Mouse (Mus musculus): ENCODE data around the gene Rhbdl3. TPM values are rescaled to one million over a fixed set of nuclear protein-coding genes. Genes with fewer than 3 reads are reported as not detected.
"Not testable (repeated sequence)": the region's sequence is repeated elsewhere in the genome, so short reads cannot be mapped to it uniquely, and the experiment has no call there.

Rhbdl3 gene
- polyA plus RNA-seq, 1 experiment from 2014 or later: 2.0 TPM

DNA sequence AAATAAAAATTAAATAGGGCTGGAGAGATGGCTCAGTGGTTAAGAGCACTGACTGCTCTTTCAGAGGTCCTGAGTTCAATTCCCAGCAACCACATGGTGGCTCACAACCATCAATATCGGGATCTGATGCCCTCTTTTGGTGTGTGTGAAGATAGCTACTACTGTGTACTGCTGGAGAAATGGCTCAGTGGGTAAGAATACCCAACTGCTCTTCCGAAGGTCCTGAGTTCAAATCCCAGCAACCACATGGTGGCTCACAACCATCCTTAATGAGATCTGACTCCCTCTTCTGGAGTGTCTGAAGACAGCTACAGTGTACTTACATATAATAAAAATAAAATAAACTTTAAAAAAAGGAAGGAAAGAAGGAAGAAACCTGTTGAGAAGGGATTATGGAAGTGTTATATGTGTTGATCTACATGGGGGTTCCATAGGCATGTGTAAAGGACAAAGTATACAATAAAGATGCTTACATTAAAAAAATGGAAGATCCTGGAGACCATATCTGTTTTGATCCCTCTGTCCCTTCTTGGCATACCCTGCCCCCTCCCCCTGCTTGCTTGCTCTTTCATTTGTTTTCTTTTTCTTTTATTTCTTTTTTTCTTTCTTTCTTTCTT is 77.8 kb downstream of the Rhbdl3 start:
- not testable (repeated sequence) for H3K9me3 ChIP-seq (ENCODE audit: control insufficient read depth, low read length); H3K36me3 ChIP-seq (ENCODE audit: control insufficient read depth, insufficient read depth, low read length); ATAC-seq; H3K4me1 ChIP-seq (ENCODE audit: control insufficient read depth, insufficient read depth, low read length); H3K27me3 ChIP-seq (replicated peaks; ENCODE audit: control insufficient read depth, insufficient read depth, low read length); H3K27ac ChIP-seq (ENCODE audit: low read length)
- peak overlapping the region; percentile 96 for H3K9ac ChIP-seq (ENCODE audit: low read depth, low read length)
- 66% methylated on average over 2 of the region's 2 CpGs for WGBS
- peak overlapping the region; percentile 85 for H3K4me3 ChIP-seq (ENCODE audit: low read length)
- peak overlapping the region; percentile 72 for H3K4me2 ChIP-seq (ENCODE audit: low read depth, low read length)

- not testable (repeated sequence) for H3K4me3 ChIP-seq (ENCODE audit: low read length); H3K4me1 ChIP-seq (ENCODE audit: control insufficient read depth, insufficient read depth, low read length); H3K36me3 ChIP-seq (ENCODE audit: control insufficient read depth, insufficient read depth, low read length); H3K27me3 ChIP-seq (replicated peaks; ENCODE audit: control insufficient read depth, insufficient read depth, low read length); ATAC-seq; H3K27ac ChIP-seq (ENCODE audit: low read length); H3K4me2 ChIP-seq (ENCODE audit: low read depth, low read length); H3K9ac ChIP-seq (ENCODE audit: low read depth, low read length); H3K9me3 ChIP-seq (ENCODE audit: control insufficient read depth, low read length)
- 95% methylated on average over 7 of the region's 7 CpGs for WGBS
These were observed 78.5 kb downstream of the Rhbdl3 start for GRCm38 (mm10) chr11:80379184-80379583.

- 3% methylated on average over 12 of the region's 12 CpGs for WGBS
- Histone ChIP-seq H3K36me3 (ENCODE audit: control insufficient read depth, insufficient read depth, low read length) (0 out of 2 replicates have a peak, but pooled peaks cover 2% of the 10 kb centered on the region), H3K27me3 (replicated peaks; ENCODE audit: control insufficient read depth, insufficient read depth, low read length) (no peaks in the 10 kb centered on the region), H3K4me1 (ENCODE audit: control insufficient read depth, insufficient read depth, low read length) (peaks cover 20% of the 10 kb centered on the region), H3K9ac (ENCODE audit: low read depth, low read length) (peak overlapping the region; percentile 74), H3K4me2 (ENCODE audit: low read depth, low read length) (peak overlapping the region; percentile 58), H3K27ac (ENCODE audit: low read length) (peak overlapping the region; percentile 87), H3K9me3 (ENCODE audit: control insufficient read depth, low read length) (no peaks in the 10 kb centered on the region), H3K4me3 (ENCODE audit: low read length) (peak overlapping the region; percentile 97)
- peak; percentile 49 for ATAC-seq
These were observed 81.9 kb downstream of the Rhbdl3 start for GRCm38 (mm10) chr11:80382626-80383018.

GRCm38 (mm10) chr11:80383019-80383625 is 82.4 kb downstream of the Rhbdl3 start, which contains the start of gene Zfp207:
Gene Zfp207 (plus strand): TSS chr11:80383279.
- Histone ChIP-seq H3K4me3 (ENCODE audit: low read length) (peak within 1 kb of the TSS; percentile 97), H3K36me3 (ENCODE audit: control insufficient read depth, insufficient read depth, low read length) (0 out of 2 replicates have a peak, but pooled peaks cover 2% of the 10 kb centered on the region), H3K27me3 (replicated peaks; ENCODE audit: control insufficient read depth, insufficient read depth, low read length) (no peaks in the 10 kb centered on the region), H3K4me1 (ENCODE audit: control insufficient read depth, insufficient read depth, low read length) (peaks cover 20% of the 10 kb centered on the region), H3K4me2 (ENCODE audit: low read depth, low read length) (peak within 1 kb of the TSS; percentile 91), H3K27ac (ENCODE audit: low read length) (peak within 1 kb of the TSS; percentile 89), H3K9ac (ENCODE audit: low read depth, low read length) (peak within 1 kb of the TSS; percentile 95), H3K9me3 (ENCODE audit: control insufficient read depth, low read length) (no peaks in the 10 kb centered on the region)
- WGBS: under 1% methylated on average over 33 of the region's 33 CpGs
- ATAC-seq: peak; percentile 94

- H3K4me2 ChIP-seq (ENCODE audit: low read depth, low read length): no peak overlapping the region
- peak; percentile 32; the same call in 1 of the 2 replicates for ATAC-seq
These were observed 82.9 kb downstream of the Rhbdl3 start for GRCm38 (mm10) chr11:80383626-80384046.

GRCm38 (mm10) chr11:80384461-80384860 is 83.7 kb downstream of the Rhbdl3 start:
- peak overlapping the region; percentile 60 for H3K9ac ChIP-seq (ENCODE audit: low read depth, low read length)

More at GRCm38 (mm10) chr11:80383626-80384046, 82.9 kb downstream of the Rhbdl3 start:
- Histone ChIP-seq H3K4me1 (ENCODE audit: control insufficient read depth, insufficient read depth, low read length) (peaks cover 20% of the 10 kb centered on the region), H3K4me3 (ENCODE audit: low read length) (peak overlapping the region; percentile 97), H3K27ac (ENCODE audit: low read length) (peak overlapping the region; percentile 89), H3K36me3 (ENCODE audit: control insufficient read depth, insufficient read depth, low read length) (0 out of 2 replicates have a peak, but pooled peaks cover 2% of the 10 kb centered on the region), H3K9me3 (ENCODE audit: control insufficient read depth, low read length) (no peaks in the 10 kb centered on the region), H3K9ac (ENCODE audit: low read depth, low read length) (peak overlapping the region; percentile 95), H3K27me3 (replicated peaks; ENCODE audit: control insufficient read depth, insufficient read depth, low read length) (no peaks in the 10 kb centered on the region)
- under 1% methylated on average over 20 of the region's 20 CpGs for WGBS

DNA sequence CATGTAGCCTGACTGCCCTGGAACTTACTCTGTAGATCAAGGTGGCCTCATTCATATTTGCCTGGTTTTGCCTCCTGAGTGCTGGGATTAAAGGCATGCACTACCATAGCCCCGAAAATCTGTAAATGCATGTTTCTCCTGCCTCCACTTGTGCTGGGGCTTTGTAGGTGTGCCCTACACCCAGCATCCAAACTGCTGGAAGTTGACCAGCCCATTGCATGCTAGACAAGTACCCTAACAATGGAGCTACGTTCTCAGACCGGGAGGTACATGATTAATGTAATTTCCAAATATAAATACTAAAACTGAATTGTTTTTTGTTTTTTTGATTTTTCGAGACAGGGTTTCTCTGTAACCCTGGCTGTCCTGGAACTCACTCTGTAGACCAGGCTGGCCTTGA is 84.3 kb downstream of the Rhbdl3 start:
- H3K9me3 ChIP-seq (ENCODE audit: control insufficient read depth, low read length): no peaks in the 10 kb centered on the region
- H3K4me2 ChIP-seq (ENCODE audit: low read depth, low read length): peak overlapping the region; percentile 91
- H3K27me3 ChIP-seq (replicated peaks; ENCODE audit: control insufficient read depth, insufficient read depth, low read length): no peaks in the 10 kb centered on the region
- no peak overlapping the region for H3K27ac ChIP-seq (ENCODE audit: low read length)
- H3K9ac ChIP-seq (ENCODE audit: low read depth, low read length): peak overlapping the region; percentile 60
- H3K4me1 ChIP-seq (ENCODE audit: control insufficient read depth, insufficient read depth, low read length): peaks cover 20% of the 10 kb centered on the region
- H3K4me3 ChIP-seq (ENCODE audit: low read length): peak overlapping the region; percentile 50
- no peak for ATAC-seq
- WGBS: 33% methylated on average over 4 of the region's 4 CpGs
- peaks cover 7% of the 10 kb centered on the region for H3K36me3 ChIP-seq (ENCODE audit: control insufficient read depth, insufficient read depth, low read length)

More at GRCm38 (mm10) chr11:80384461-80384860, 83.7 kb downstream of the Rhbdl3 start:
- Histone ChIP-seq H3K27me3 (replicated peaks; ENCODE audit: control insufficient read depth, insufficient read depth, low read length) (no peaks in the 10 kb centered on the region), H3K4me2 (ENCODE audit: low read depth, low read length) (peak overlapping the region; percentile 91), H3K27ac (ENCODE audit: low read length) (no peak overlapping the region), H3K9me3 (ENCODE audit: control insufficient read depth, low read length) (no peaks in the 10 kb centered on the region), H3K4me3 (ENCODE audit: low read length) (peak overlapping the region; percentile 50), H3K36me3 (ENCODE audit: control insufficient read depth, insufficient read depth, low read length) (peaks cover 7% of the 10 kb centered on the region), H3K4me1 (ENCODE audit: control insufficient read depth, insufficient read depth, low read length) (peaks cover 20% of the 10 kb centered on the region)
- ATAC-seq: no peak

- Histone ChIP-seq H3K4me3 (ENCODE audit: low read length) (0 out of 2 replicates have a peak overlapping the region, but pooled peaks have one; percentile 9), H3K4me1 (ENCODE audit: control insufficient read depth, insufficient read depth, low read length) (peaks cover 20% of the 10 kb centered on the region), H3K9ac (ENCODE audit: low read depth, low read length) (no peak overlapping the region), H3K27ac (ENCODE audit: low read length) (no peak overlapping the region), H3K4me2 (ENCODE audit: low read depth, low read length) (0 out of 2 replicates have a peak overlapping the region, but pooled peaks have one; percentile 19), H3K9me3 (ENCODE audit: control insufficient read depth, low read length) (no peaks in the 10 kb centered on the region), H3K36me3 (ENCODE audit: control insufficient read depth, insufficient read depth, low read length) (peaks cover 12% of the 10 kb centered on the region), H3K27me3 (replicated peaks; ENCODE audit: control insufficient read depth, insufficient read depth, low read length) (no peaks in the 10 kb centered on the region)
- WGBS: 54% methylated on average over 2 of the region's 2 CpGs
- ATAC-seq: no peak
These were observed 86.1 kb downstream of the Rhbdl3 start for GRCm38 (mm10) chr11:80386790-80387189.

- Histone ChIP-seq H3K4me1 (ENCODE audit: control insufficient read depth, insufficient read depth, low read length) (peaks cover 16% of the 10 kb centered on the region), H3K9ac (ENCODE audit: low read depth, low read length) (no peak overlapping the region), H3K4me3 (ENCODE audit: low read length) (no peak overlapping the region), H3K9me3 (ENCODE audit: control insufficient read depth, low read length) (no peaks in the 10 kb centered on the region), H3K36me3 (ENCODE audit: control insufficient read depth, insufficient read depth, low read length) (peaks cover 16% of the 10 kb centered on the region), H3K4me2 (ENCODE audit: low read depth, low read length) (no peak overlapping the region), H3K27me3 (replicated peaks; ENCODE audit: control insufficient read depth, insufficient read depth, low read length) (no peaks in the 10 kb centered on the region), H3K27ac (ENCODE audit: low read length) (no peak overlapping the region)
- ATAC-seq: no peak
- 91% methylated on average over 1 of the region's 1 CpGs for WGBS
These were observed 89.2 kb downstream of the Rhbdl3 start for GRCm38 (mm10) chr11:80389885-80390284.
